In genomic region chr7:127897542-127897941, GRCm38 (mm10) we compare ENCODE assay signal across 50 mouse cellular contexts. TPM values are rescaled to one million over a fixed set of nuclear protein-coding genes. Genes with fewer than 3 reads are reported as not detected.
"Had no signal": no experiment of that assay in that cellular context is flagged by ENCODE, and none has a peak within 500 bp of the region (broad histone marks: within the 10 kb centered on the region; RNA-seq: fewer than 3 reads in every experiment).

No protein-coding gene starts in this region.

- H3K27ac ChIP-seq: heart, embryonic 10.5 days; heart, embryonic 13.5 days; heart, embryonic 15.5 days; hindbrain, embryonic 10.5 days; hindbrain, embryonic 12.5 days; hindbrain, embryonic 13.5 days; hindbrain, embryonic 14.5 days; hindbrain, embryonic 15.5 days; hindbrain, postnatal 0 days; intestine, embryonic 15.5 days; kidney, embryonic 15.5 days; kidney, postnatal 0 days; layer of hippocampus, adult 2 months had no signal

- H3K4me3 ChIP-seq: heart, embryonic 10.5 days; heart, embryonic 12.5 days; heart, embryonic 13.5 days; heart, embryonic 15.5 days; hindbrain, embryonic 10.5 days; hindbrain, embryonic 12.5 days; hindbrain, embryonic 13.5 days; hindbrain, embryonic 15.5 days; intestine, embryonic 15.5 days; kidney, embryonic 15.5 days; layer of hippocampus, adult 2 months had no signal

- H3K27me3 ChIP-seq: heart, embryonic 12.5 days; heart, embryonic 13.5 days; heart, embryonic 15.5 days; hindbrain, embryonic 12.5 days; hindbrain, embryonic 15.5 days; intestine, embryonic 15.5 days had no signal

- H3K9me3 ChIP-seq: heart, embryonic 10.5 days; heart, embryonic 12.5 days; heart, embryonic 13.5 days; heart, embryonic 15.5 days; hindbrain, embryonic 10.5 days; hindbrain, embryonic 12.5 days; hindbrain, embryonic 13.5 days; hindbrain, embryonic 15.5 days; intestine, embryonic 15.5 days; kidney, embryonic 15.5 days had no signal

- H3K4me2 ChIP-seq: heart, embryonic 11.5 days; heart, embryonic 12.5 days; heart, embryonic 13.5 days; heart, embryonic 15.5 days; hindbrain, embryonic 12.5 days; hindbrain, embryonic 13.5 days; hindbrain, embryonic 14.5 days; hindbrain, embryonic 15.5 days; intestine, embryonic 15.5 days; kidney, embryonic 15.5 days had no signal

- DNase-seq: heart, postnatal 10 days; heart, postnatal 14 days; heart, postnatal 36 days; heart, postnatal 4 days; kidney, adult 11 months; kidney, adult 18-20 months; kidney, adult 2 months; kidney, adult 8-10 months; kidney, adult 9 months; kidney, postnatal 10 days; kidney, postnatal 14 days; kidney, postnatal 36 days; kidney, postnatal 4 days; layer of hippocampus, adult 9-11 months; layer of hippocampus, postnatal 36 days had no signal

- ATAC-seq: hindbrain, embryonic 16.5 days; hindbrain, postnatal 0 days; inflammation-experienced regulatory T-cells, adult 6 months; intestine, embryonic 15.5 days; intestine, embryonic 16.5 days; intestine, postnatal 0 days had no signal

- H3K9ac ChIP-seq: heart, embryonic 12.5 days; heart, embryonic 13.5 days; heart, embryonic 15.5 days; hindbrain, embryonic 12.5 days; hindbrain, embryonic 13.5 days; hindbrain, embryonic 14.5 days; hindbrain, embryonic 15.5 days; intestine, embryonic 15.5 days; kidney, embryonic 15.5 days had no signal

RNA-seq across cellular contexts. Expression of gene Gm21974, which starts 2.3 kb away (rescaled TPM):
- total RNA-seq: heart, postnatal 10 days; heart, postnatal 14 days; heart, postnatal 25 days; heart, postnatal 36 days; heart, postnatal 4 days; hematopoietic stem cell, adult 5-6 weeks; hindbrain, postnatal 0 days; layer of hippocampus, adult 18-20 months; layer of hippocampus, adult 2 months; layer of hippocampus, adult 8-10 months; layer of hippocampus, postnatal 10 days; layer of hippocampus, postnatal 14 days; layer of hippocampus, postnatal 25 days; layer of hippocampus, postnatal 36 days; left cerebral cortex, adult 18-20 months had no signal
- polyA plus RNA-seq: heart, embryonic 10.5 days; heart, embryonic 11.5 days; heart, embryonic 12.5 days; heart, embryonic 13.5 days; heart, embryonic 14.5 days; heart, embryonic 15.5 days; heart, embryonic 16.5 days; heart, postnatal 0 days; hindbrain, embryonic 10.5 days; hindbrain, embryonic 11.5 days; hindbrain, embryonic 12.5 days; hindbrain, embryonic 13.5 days; hindbrain, embryonic 14.5 days; hindbrain, embryonic 15.5 days; hindbrain, embryonic 16.5 days; hindbrain, postnatal 0 days; inflammation-experienced regulatory T-cells, adult 6 months; intestine, embryonic 14.5 days; intestine, embryonic 15.5 days; intestine, embryonic 16.5 days; intestine, postnatal 0 days; kidney, adult 2 months; kidney, embryonic 14.5 days; kidney, embryonic 15.5 days; kidney, embryonic 16.5 days; kidney, postnatal 0 days; large intestine, adult 2 months had no signal
